Mouse (Mus musculus): ENCODE results near the gene Mdga2.

DNA sequence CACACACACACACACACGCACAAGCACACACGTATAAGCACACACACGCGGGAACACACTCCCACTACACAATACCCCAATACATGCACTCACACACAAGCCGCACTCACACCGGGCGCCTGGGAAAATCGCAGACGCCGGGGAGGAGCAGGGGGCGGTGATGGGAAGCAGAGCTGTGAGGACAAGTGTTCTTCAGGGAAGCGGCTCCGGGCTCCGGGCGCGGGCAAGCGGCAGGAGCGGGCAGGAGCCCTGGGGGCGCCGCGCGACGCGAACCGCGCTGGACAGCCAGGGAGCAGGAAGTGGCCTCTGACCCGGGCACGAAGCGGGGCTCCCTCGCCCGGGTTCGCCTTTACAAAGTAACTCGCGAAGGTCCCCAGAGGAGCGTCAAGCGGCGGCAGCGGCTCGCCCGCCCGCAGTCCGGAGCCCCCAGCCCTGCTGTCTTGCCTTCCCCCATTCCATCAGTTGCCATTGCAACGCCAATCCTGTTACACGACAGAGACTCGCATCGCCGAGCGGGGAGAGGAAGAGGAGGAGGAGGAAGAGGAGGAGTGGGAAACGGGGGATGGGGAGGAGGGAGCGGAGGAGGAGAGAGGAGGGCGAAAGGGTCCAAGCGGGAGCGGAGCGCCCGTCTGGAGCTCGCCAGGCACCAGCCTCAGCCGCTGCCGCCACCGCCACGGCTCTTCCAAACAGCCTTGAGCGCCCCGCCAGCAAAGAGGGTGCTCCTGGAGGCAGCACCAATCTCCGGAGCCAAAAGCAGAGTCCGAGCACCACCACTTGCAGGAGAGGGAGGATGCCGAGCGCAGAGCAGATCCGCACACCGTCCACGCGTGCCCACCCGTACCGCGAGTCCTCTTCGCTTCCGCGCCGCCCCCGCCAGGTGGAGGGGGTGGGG, 774 bp downstream of the Mdga2 start:
- TF ChIP-seq POLR2A (IDR thresholded peaks at IDR 0.05; ENCODE audit: borderline replicate concordance, insufficient read depth, low read length) (no peak), CTCF (IDR thresholded peaks at IDR 0.05; ENCODE audit: borderline replicate concordance, insufficient read depth, low read depth, low read length) (no peak)

Data from cerebellum, adult 2 months (tissue).